Mouse (Mus musculus) effector memory CD4-positive, alpha-beta T cell, adult 7 months (primary cell): ENCODE data around the gene Ktn1. TPM values are rescaled to one million over a fixed set of nuclear protein-coding genes. Genes with fewer than 3 reads are reported as not detected.

Source experiments
- polyA plus RNA-seq: library from polyadenylated mRNA; unstranded; fragments of 100-300 nt; shearing (Covaris generic); gene quantifications from one replicate; pipeline ENCODE4 v1.2.1, GENCODE M21; 2017

Gene Ktn1
- 47.0 TPM for polyA plus RNA-seq

DNA sequence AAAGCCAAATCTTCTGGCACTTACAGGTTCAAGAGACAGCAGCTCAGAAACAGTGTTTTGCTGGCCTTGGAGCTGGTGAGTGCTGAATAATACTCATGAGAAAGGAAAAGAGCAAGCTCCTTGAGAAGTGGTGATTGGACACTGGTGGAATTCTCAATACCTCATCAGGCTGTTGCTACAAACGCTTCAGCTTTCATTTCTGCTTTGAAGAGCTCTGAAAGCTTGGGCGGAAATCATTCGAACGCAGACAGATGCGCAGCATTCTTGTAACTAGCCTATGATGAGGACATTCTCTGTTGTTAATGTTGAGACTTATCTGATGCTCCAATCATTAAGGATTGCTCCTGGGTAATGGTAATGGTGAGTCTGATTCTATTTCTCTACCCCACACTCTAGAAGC, at the start of gene Ktn1:
Gene Ktn1, plus strand, starts transcription at position 231 of the 400 bp plus-strand sequence.

Other genes starting within 250 kb of the Ktn1 start
- gene Dlgap5, start 230.0 kb upstream of the Ktn1 start, polyA plus RNA-seq, result 6.0 TPM
- 65.8 TPM for gene Fbxo34, start 198.0 kb upstream of the Ktn1 start, polyA plus RNA-seq
- 18.0 TPM for gene Atg14, start 77.8 kb upstream of the Ktn1 start, polyA plus RNA-seq